Mouse (Mus musculus) megakaryocyte, embryonic 14.5 days (primary cell): ENCODE data around the gene Rab3il1. TPM values are rescaled to one million over a fixed set of nuclear protein-coding genes. Genes with fewer than 3 reads are reported as not detected.
A peak's percentile ranks its signal among the peaks of the same experiment; 100 is the strongest.

Experiments
- H3K27me3 ChIP-seq: replicated peaks from 2 replicates; pipeline ENCODE3; 2012; ENCODE audit warnings: inconsistent platforms
- H3K36me3 ChIP-seq: replicated peaks from 2 replicates; pipeline ENCODE3; 2012; ENCODE audit warnings: low read length, inconsistent platforms, mixed read lengths
- H3K4me1 ChIP-seq: 2 replicates; pipeline ENCODE4 v1.6.1; 2012; ENCODE audit warnings: inconsistent platforms
- H3K4me3 ChIP-seq: replicated peaks from 2 replicates; pipeline ENCODE3; 2012; ENCODE audit warnings: moderate library complexity, mild to moderate bottlenecking, inconsistent platforms
- H3K9me3 ChIP-seq: 2 replicates; pipeline ENCODE4 v1.6.1; 2012; ENCODE audit warnings: inconsistent platforms
- FLI1 ChIP-seq: IDR thresholded peaks from 2 replicates; pipeline ENCODE4 v1.6.1; 2012; ENCODE audit warnings: low read length, inconsistent platforms, mixed read lengths
- GATA1 ChIP-seq: IDR thresholded peaks from 3 replicates; pipeline ENCODE4 v1.6.1; 2012; ENCODE audit warnings: mixed read lengths, low read length, inconsistent platforms, borderline replicate concordance
- polyA plus RNA-seq: library from polyadenylated mRNA; stranded (reverse); fragments of >175 nt; gene quantifications from 2 replicates; pipeline ENCODE4 v1.2.3, GENCODE M21; 2012; ENCODE audit warnings: low replicate concordance; ENCODE audit not compliant: insufficient read depth

The Rab3il1 gene
- polyA plus RNA-seq, 1 experiment, result 8.8 TPM

DNA sequence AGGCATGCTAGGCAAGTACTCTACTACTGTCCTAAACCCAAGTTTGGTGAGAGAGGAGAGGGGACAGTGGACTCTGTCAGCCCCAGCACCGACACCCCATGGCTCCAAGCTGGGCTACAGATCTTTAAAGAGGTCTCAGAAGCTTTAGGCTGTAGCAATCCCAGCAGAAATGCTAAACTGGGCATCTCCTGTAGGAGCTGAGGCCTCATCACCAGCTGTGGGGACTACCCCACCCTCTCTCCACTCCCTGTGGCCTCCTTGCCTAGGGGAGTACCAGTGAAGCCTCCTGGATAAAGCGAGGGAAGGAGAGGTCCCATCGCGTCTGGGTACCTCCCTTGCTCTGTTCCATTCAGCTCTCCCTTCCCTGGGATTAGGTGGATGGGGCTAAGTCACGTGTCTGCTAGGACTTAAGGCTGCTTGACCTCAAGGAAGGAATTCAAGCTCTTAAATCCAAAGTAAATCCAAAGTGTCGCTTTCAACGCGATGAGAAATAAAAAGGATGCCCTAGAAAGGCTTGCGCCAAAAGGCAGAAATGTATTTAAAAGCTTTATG lies 57.5 kb downstream of the Rab3il1 start:
- H3K27me3 ChIP-seq, result no peaks in the 10 kb centered on the region
- TF ChIP-seq FLI1 (no peak), GATA1 (no peak)
- no peaks in the 10 kb centered on the region for H3K9me3 ChIP-seq
- H3K4me1 ChIP-seq, result peaks cover 100% of the 10 kb centered on the region
- peak overlapping the region; percentile 81 for H3K4me3 ChIP-seq
- peaks cover 94% of the 10 kb centered on the region for H3K36me3 ChIP-seq

DNA sequence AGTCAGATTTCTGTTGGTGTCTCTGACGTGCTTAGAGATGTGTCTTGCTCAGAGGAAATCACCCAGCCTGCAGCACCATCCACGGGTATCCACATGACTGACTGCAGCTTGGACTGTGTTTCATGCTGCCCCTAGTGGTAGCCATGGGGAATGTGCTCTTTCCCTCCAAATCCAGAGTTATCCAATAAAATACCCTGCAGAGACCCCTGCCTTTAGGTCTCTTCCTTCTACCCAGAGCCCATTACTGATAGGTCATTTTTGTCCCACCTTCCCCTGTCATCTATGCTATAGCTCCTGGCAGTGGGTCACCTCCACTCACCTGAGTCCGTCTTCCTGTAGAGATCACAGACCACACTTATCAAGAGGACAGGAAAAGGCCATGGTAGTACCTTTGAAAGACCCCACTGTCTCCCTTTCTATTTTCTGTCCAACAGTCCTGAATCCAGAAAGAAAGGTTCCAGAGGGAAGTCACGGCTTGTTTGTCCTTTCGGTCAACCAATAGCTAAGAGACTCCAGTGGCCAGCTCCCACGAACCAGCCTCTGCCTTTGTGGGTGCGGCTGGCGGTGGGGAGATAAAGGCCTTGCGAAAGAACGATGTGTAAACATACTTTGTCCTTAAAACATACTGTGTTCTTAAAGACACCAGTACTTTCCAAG lies 58.6 kb downstream of the Rab3il1 start:
- TF ChIP-seq GATA1, result peak; percentile 54; the same call in 1 of the 3 replicates
- no peak for TF ChIP-seq FLI1
- Histone ChIP-seq H3K4me3 (peak overlapping the region; percentile 81), H3K9me3 (no peaks in the 10 kb centered on the region), H3K36me3 (peaks cover 94% of the 10 kb centered on the region), H3K27me3 (no peaks in the 10 kb centered on the region), H3K4me1 (peaks cover 100% of the 10 kb centered on the region)

DNA sequence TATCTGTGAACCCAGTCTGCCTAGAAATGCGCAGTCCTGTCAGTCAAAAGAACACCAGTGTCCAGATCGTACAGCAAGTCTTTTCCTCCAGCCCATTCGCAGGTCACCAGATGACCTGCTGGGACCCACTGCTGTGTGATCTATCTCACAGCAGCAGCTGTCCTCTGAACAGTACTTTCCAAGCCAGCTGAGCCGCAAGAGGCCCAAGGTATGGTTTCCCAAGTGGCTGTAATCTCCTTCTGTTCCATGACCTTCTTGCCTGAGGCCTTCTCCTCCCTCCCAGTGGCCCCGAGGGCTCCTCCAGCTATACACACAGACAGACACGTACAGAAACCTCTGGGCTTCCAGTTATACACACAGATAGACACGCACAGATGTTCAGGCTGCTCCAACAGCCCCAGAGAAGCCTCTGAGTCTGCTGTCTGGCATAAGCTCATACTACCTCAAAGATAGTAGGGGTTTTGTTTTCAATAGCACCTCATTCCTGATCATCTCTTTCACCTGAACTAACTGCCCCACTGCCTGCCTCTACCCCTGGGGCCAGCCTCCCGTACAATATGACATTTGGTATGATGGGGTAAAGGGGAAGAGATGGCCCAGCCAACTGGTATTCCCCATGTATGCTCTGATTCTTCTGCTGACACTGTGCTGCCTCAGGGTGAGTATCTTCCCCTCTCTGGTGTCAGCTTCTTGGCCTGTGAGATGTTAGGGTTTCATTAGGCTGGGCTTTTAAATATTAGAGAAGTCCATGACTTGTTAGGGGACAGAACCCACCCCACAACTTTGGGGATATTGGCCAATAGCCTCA lies 59.5 kb downstream of the Rab3il1 start:
- Histone ChIP-seq H3K9me3 (no peaks in the 10 kb centered on the region), H3K4me1 (peaks cover 100% of the 10 kb centered on the region), H3K36me3 (peaks cover 94% of the 10 kb centered on the region), H3K27me3 (no peaks in the 10 kb centered on the region), H3K4me3 (peak overlapping the region; percentile 71)
- TF ChIP-seq FLI1, result no peak
- TF ChIP-seq GATA1, result 0 out of 3 replicates have a peak, but pooled peaks have one; percentile 30

DNA sequence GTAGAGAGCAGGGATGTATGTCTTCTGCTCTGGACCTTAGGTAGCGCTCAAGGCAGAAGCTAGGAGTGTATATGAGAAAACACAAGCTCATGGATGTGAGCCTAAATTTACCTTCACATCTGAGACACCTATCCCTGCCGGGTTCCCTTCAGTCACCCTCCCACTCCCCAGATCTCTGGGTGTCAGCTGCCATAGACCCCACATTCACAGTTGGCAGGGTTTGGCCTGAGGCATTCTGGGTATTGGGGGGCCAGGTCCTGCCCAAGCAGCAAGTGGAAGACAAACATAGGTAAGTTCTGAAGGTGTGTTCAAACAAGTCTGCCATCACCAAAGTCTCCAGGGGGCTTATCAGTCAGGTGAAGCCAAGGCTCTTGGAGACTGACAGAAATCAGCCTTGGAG lies 60.2 kb downstream of the Rab3il1 start:
- Histone ChIP-seq H3K4me1 (peaks cover 100% of the 10 kb centered on the region), H3K36me3 (peaks cover 94% of the 10 kb centered on the region), H3K27me3 (no peaks in the 10 kb centered on the region), H3K4me3 (peak overlapping the region; percentile 11), H3K9me3 (no peaks in the 10 kb centered on the region)
- no peak for TF ChIP-seq FLI1
- no peak for TF ChIP-seq GATA1

DNA sequence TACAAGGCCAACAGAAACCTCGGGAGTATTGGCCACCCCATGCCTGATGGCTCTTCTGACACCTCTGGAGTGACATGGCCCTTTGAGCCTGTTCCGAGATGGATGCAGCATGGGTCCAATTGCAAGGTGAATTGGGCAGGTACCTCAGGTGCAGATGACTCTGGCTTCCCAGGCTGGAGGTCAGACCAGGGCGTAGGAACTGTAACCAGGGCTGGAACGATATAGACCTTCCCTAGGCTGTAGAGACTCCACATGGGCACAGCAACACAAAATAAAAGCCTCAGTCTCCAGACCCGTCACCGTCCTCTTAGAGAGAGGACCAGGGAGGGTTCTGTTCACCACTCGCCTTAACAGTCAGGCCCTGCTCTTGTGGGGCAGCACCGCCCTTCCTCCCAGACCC lies 60.8 kb downstream of the Rab3il1 start:
- H3K36me3 ChIP-seq, result peaks cover 94% of the 10 kb centered on the region
- peaks cover 100% of the 10 kb centered on the region for H3K4me1 ChIP-seq
- H3K27me3 ChIP-seq, result no peaks in the 10 kb centered on the region

DNA sequence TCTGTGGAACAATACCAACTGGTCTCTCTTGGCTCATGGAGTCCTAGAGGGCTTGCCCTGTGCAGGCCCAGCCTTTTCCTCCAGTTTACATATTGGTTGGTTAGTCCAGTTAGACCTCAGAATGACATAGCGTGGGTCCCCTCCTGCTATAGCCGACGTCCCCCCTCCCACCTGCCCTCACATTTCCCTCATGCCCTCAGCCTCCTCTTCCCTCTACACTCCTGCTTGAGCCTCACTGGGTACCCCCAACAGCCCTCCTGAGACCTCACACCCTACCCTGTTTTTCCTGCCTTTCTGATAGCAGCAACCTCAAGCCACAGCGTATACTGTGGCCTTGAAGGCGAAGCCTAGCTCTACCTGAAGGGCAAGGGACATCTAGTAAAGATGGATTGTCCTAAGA lies 61.4 kb downstream of the Rab3il1 start:
- no peaks in the 10 kb centered on the region for H3K27me3 ChIP-seq
- H3K4me3 ChIP-seq, result peak overlapping the region; percentile 72
- no peaks in the 10 kb centered on the region for H3K9me3 ChIP-seq
- TF ChIP-seq GATA1 (no peak), FLI1 (no peak)
- peaks cover 94% of the 10 kb centered on the region for H3K36me3 ChIP-seq
- peaks cover 100% of the 10 kb centered on the region for H3K4me1 ChIP-seq

More for the DNA sequence above, 60.8 kb downstream of the Rab3il1 start:
- no peaks in the 10 kb centered on the region for H3K9me3 ChIP-seq
- no peak for TF ChIP-seq FLI1
- TF ChIP-seq GATA1, result no peak
- H3K4me3 ChIP-seq, result peak overlapping the region; percentile 69

DNA sequence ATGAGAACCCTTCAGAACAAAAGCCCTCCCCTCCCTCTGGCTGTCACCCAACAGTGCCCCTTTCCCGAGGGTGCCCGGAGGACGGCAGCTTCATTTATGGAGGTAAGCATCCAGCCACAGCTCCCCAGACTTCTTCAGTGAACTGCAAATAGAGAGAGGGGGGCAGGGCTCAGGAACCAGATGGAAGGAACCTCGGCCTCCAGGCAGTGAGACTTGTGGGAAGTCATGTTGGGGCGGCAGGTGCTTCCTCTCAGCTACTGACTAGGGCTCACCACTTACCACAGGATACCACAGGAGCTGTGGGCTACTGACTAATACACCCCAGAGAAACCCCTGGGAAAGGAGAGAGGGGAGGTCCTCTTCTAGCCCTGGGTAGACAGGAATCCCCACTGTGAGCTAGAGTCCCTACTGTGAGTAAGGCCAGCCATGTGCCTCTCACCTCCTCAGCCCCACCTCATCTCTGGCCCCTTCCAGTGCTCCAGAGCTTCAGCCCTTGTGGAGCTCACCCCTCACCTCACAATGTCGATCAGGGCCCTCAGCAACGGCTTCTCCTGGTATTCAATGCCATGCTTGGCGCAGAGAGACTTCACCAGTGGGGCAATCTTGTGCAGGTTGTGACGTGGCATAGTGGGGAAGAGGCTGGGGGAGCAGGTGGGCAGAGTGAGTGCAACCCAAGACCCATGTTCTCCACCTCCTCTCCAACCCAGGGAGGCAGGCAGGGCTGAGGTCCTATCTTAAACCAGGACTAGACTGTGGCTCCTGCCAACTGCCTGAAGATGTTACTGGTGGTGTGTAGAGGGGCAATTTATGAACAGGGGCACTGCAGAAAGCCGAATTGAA lies 62.9 kb downstream of the Rab3il1 start:
- peak; percentile 86 for TF ChIP-seq FLI1
- TF ChIP-seq GATA1, result no peak
- Histone ChIP-seq H3K36me3 (peaks cover 94% of the 10 kb centered on the region), H3K4me3 (peak overlapping the region; percentile 73), H3K27me3 (no peaks in the 10 kb centered on the region), H3K4me1 (peaks cover 100% of the 10 kb centered on the region), H3K9me3 (no peaks in the 10 kb centered on the region)

DNA sequence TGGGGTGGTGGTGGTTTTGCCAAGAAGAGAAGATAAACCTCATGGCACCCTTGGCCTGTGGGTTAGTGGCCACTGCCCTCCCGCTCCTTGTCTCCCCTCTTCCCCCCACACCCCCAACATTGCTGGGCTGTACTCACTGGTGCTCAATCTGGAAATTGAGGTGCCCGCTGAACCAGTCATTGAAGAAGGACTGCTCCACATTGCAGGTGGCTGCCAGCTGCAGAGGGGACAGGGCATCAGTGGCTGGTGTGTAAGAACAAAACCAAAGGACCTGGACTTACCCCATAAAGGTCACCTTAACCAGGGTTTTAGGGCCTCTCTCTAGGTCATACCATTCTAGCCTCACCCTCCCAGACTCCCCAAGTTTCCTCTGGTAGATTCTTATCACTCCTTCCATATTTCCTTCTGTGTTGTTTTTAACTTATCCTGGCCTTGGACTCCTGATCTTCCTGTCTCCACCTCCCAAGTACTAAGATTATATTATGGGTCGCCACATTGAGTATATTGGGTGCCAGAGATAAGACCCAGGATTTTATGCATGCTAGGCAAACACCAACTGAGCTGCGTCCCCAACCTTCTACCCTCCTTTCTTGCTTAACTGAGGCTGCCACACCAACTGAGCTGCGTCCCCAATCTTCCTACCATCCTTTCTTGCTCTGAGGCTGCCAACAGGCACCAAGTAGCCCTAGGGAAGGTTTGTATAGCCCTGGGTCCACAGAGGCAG lies 64.2 kb downstream of the Rab3il1 start:
- peak overlapping the region; percentile 79 for H3K4me3 ChIP-seq
- peaks cover 100% of the 10 kb centered on the region for H3K36me3 ChIP-seq
- TF ChIP-seq FLI1 (no peak), GATA1 (no peak)
- peaks cover 8% of the 10 kb centered on the region; the same call in 1 of the 2 replicates for H3K9me3 ChIP-seq
- no peaks in the 10 kb centered on the region for H3K27me3 ChIP-seq
- H3K4me1 ChIP-seq, result peaks cover 100% of the 10 kb centered on the region

DNA sequence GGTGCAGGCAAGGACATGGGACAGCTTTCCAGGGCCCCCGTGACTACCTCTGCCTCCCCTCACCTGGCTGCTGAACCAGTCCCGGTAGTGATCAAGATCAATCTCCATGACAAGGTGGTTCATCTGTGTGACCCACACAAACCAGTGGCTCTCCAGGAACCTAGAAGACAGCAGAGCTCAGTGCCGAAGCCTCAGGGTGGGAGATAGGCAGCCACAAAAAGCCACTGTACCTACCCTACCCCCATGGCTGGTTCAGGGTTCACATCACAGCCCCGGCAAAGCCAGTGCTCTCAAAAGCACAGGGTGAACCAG lies 64.7 kb downstream of the Rab3il1 start:
- H3K4me3 ChIP-seq, result peak overlapping the region; percentile 74
- H3K4me1 ChIP-seq, result peaks cover 100% of the 10 kb centered on the region
- H3K9me3 ChIP-seq, result peaks cover 8% of the 10 kb centered on the region; the same call in 1 of the 2 replicates
- no peaks in the 10 kb centered on the region for H3K27me3 ChIP-seq
- peaks cover 100% of the 10 kb centered on the region for H3K36me3 ChIP-seq
- TF ChIP-seq GATA1 (no peak), FLI1 (no peak)

DNA sequence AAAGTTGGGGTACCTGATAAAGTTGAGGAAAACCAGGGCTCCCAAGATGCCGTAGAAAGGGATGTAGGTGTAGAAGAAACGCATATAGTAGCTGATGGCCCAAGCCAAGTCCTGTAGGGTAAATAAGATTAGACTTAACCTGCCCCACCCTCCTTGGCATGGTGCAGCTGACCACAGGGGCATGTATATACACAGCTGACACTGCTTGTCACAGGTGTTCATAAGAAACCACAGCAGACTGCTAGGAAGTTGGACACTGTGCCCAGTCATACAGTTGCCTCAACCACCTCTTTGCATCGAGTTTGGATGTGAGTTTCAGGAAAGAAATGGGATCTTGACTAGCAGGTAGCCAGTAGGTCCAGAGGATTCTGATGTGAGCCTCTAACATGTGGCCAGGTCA lies 65.0 kb downstream of the Rab3il1 start:
- no peak for TF ChIP-seq FLI1
- TF ChIP-seq GATA1, result no peak
- peak overlapping the region; percentile 44 for H3K4me3 ChIP-seq
- H3K9me3 ChIP-seq, result peaks cover 8% of the 10 kb centered on the region; the same call in 1 of the 2 replicates
- H3K4me1 ChIP-seq, result peaks cover 100% of the 10 kb centered on the region
- no peaks in the 10 kb centered on the region for H3K27me3 ChIP-seq
- peaks cover 100% of the 10 kb centered on the region for H3K36me3 ChIP-seq
